Mouse (Mus musculus): ENCODE measurements around the gene Napa.

Gene Napa

DNA sequence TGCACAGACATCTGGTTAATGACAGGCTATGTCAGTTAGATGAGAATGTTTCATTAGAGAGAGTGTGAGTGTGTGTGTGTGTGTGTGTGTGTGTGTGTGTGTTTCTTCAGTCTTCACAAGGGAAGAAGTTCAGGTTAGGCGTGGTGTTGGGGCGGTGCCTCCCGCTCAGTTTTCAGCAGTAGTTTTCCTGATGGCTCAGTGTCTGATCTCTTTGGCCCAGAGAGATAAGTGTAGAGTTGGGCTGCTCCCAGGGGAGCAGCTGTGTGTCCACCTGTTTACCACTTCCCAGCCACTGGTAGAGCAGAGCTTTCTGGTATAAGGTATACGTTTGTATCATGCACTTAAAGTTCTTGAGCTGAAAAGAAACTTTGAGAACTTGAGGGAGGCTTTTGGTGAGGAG, 1.6 kb downstream of the Napa start:
- DNase-seq (ENCODE audit: low spot score): peak; percentile 66

DNA sequence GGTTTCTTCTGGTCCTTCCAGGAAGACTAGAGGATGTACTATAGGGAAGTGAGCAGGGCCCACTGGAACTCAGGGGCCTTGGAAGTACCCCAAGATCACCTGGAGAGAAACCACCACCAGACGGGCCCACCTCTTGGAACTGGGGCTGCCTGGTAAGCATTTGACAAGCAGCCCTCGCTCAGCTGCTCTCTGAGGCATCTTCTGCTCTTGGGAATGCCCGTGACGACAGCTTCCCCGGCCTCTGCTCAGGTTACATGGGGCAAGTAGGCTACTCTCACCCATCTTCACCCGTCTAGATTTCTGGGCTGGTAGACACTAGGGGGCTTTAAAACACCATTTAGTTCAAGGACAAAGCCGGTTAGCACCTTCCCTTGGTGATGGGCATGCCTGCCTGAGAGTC, 2.8 kb downstream of the Napa start:
- no peak for DNase-seq (ENCODE audit: low spot score)

DNA sequence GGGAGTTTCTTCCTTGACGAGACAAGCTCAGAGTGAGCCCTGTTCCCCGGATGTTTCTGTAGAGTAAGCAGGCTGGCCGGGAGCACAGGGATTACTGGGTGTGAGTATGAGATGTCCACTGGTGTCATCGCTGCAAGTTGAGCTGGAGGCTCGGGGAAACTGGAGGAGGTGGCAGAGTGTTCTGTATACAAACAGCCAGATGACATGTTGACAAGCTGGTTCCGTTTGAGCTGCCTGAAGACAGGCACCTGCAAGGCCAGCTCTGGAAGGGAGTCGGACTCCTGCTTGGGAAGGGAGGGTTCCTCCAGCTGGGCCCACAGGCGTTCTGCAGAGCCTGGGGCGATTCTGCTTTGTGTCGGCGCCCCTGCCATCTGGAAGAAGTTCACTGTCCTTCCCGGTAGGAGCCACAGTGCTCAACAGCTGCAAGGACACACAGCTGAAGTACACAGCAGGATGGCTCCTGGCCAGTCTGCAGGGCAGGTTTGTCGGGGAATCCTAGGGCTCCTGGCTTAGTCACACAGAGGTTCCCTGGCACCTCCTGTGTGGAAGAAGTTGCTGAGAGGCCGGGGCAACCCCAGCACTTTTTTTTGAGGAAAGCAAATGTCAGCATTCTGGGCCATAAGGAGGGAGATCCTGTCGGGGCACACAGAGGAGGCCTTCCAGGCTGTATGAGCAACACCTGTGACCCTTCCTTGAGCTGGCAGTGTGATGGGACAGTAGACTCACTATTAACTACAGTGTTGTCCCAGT, 3.6 kb downstream of the Napa start:
- DNase-seq (ENCODE audit: low spot score): no peak

DNA sequence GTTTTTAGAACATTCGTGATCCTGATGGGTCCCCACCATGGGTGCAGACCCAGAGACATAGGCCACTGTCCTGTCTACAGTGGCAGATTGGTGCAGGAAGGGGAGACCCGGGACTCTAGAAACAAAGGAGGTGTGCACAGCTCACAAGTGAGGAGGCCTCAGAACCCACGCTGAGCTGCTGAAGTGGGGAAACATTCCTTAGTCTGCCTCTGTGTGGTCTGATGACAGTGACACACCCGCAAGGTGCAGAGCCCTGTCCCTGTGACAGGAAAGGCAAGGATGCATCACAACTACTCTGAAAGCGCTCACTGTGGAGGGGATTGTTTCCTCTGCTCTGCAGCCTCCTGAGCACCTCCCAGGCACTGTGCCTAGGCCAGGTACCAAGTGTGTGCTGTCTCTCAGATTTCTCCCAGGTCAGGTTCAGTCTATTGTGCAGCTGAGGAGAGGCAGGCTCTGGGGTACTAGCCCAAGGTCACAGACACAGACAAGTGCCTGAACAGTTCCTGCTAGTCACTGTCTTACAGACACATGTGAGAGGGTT, 4.5 kb downstream of the Napa start:
- no peak for DNase-seq (ENCODE audit: low spot score)

DNA sequence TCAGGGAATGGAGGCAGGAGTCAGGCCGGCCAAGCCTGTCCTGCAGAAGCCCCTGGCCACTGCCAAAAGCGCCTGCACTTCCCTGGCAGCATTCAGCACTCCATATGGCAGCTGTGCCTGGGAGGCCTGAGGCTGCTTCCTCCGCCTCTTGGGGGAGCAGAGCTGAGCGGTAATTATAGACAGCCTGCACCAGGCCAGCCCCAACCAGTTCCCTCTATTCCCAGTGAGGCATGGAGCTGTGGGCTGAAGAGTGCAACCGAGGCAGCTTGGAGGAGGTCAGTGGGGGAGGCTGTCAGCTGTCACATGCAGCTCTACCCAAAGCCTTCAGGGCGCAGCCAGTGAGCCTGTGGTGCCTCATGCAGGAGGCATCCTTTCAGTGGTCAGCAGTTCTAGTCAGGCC, 5.5 kb downstream of the Napa start:
- no peak for DNase-seq (ENCODE audit: low spot score)

DNA sequence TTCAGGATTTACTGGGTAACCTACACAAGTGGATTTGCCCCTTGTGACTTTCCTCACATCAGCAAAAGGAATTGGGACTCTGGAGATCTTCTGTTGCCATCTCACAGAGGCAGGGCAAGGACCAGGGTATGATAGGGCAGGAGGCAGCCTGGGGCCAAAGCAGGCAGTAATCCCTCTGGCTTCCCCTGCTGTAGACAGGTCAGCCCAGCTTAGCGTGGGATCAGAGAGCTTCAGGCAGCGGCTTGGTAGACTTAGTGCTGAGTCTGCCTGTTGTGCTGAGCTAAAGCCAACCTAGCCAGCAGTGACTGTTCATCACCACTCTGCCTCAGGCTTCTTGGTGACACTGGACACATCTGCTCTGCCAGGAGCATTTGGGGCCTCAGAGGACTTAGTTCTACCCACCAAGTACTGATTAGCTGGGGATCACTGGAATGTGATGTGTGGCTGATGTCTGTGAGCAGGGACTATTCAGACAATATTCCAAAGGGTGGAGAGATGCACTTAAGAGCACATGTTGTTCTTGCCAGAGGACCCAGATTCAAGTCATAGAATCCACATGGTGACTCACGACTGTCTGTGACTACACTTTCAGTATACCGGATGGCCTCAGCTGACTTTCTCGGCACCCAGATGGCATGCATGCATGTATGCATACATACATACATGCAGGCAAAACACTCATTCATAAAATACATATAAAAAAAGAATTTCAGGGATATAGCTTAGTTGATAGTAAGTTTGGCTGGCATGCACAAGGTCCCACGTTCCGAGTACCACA, 6.5 kb downstream of the Napa start:
- DNase-seq (ENCODE audit: low spot score): no peak

DNA sequence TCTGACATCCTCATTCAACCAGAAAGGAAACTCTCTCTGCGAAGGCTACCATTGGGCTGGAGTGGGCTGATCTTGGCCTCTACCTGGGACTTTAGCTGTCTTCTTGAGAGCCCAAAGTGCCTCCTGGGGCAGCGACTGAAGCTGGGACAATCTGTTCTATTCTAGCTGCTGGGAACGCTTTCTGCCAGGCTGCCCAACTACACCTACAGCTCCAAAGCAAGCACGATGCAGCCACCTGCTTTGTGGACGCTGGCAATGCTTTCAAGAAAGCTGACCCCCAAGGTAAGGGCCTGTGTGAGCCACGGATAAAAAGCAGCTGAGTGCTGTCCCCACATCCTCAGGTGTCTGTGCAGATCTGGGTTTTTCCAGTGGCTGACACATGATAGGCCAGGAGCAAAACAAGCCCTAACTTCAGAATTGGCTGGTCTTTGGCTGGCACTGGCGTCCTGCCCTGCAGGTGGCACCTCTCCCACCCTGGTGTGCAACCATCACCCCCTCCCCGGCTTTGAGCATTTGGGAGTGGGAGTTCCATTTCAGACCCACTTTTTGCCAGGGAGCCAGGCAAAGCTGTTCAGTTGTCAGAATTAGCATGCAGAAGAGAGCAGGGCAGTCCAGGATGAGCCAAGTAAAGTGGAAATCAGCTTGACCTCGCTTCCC, 10.8 kb downstream of the Napa start:
- no peak for DNase-seq (ENCODE audit: low spot score)

DNA sequence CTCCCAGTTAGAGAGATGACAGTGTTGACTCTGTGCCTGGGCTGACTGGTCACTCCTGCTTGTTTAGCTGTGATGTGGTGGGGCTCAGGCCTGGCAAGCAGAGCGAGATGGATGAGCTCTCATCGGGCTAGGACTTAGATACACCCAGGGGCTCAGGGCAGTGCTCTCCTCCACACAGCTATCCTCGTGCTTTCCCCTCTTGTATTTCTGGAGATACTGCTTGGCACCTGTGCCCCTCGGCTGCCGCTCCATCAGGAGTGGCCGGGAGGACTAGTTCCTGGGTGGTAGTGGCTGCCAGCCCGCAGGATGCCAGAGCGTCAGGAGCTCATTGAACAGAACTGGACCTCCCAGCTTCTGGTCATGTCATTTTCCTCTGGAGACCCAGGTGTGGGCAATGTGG, 11.9 kb downstream of the Napa start:
- DNase-seq (ENCODE audit: low spot score): no peak

DNA sequence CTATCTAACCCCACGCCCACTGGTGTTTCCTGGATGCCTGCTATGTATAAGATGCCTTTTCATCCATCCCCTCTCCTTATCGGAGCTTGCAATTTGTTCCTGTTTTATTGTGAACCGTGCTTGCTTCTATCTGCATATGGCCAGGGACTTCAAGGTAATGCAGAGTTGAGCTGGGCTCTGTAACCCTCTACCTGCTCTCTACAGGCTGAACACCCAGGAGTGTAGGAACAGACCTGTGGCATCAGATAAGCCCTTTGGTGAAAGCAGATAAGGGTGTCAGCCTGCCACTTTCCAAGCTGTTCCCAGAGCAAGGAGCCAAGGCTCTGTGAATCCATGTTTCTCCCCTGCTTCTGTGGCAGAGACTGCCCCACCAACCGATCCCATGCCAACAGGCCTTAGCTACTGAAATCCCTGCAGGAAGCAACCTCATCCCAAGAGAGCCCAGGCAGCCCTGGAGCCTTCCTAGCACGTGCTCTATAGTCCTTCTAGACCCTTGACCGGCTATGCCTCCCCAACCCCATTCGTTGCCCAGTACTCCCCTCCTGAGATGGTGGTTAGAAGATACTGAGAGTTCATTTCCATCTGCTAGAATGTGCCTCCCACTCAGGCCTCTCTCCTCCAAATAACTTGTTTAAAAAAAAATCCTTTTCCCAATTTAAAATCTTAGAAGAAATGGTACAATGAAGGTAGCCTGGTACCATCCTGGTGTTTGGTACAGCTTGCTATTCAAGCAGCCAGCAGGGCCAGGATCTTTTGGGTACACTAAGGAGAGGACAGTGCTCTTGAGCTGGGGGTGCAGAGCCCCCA, 13.2 kb downstream of the Napa start:
- no peak for DNase-seq (ENCODE audit: low spot score)

DNA sequence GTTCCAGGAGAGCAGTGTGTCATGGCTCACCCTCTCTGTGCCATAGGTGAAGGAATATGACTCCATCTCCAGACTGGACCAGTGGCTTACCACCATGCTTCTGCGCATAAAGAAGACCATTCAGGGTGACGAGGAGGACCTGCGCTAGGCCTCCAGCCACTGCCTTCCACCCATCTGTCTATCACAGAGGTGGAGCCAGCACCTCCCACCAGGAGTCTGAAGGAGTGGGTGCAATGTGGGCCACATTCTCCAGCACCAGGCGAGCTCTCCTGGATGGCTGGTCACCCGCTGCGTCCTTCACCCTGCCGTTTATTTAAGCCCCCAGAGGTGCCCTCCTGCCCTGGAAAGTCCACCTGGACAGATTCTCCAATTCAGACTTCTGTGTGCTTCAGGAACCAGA, 18.2 kb downstream of the Napa start:
- no peak for DNase-seq (ENCODE audit: low spot score)

DNA sequence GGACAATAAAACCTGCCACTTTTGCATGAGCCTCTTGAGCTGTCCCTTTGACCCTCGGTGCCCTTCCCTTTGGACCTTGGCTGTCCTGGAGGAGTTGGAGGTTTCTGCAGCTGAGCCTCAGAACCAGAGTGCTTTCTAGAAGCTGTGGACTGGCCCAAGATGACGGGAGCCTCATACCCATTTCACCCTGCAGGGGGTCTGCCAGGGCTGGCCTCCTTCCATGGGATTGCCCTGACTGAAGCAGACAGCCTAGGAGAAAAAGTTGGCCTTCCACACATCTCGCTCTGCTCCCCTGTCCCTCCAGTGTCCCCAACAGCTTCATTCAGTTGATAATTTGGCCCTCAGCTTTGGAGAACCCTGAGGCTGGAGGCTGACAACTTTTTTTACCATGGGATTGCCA, 18.8 kb downstream of the Napa start:
- no peak for DNase-seq (ENCODE audit: low spot score)

DNA sequence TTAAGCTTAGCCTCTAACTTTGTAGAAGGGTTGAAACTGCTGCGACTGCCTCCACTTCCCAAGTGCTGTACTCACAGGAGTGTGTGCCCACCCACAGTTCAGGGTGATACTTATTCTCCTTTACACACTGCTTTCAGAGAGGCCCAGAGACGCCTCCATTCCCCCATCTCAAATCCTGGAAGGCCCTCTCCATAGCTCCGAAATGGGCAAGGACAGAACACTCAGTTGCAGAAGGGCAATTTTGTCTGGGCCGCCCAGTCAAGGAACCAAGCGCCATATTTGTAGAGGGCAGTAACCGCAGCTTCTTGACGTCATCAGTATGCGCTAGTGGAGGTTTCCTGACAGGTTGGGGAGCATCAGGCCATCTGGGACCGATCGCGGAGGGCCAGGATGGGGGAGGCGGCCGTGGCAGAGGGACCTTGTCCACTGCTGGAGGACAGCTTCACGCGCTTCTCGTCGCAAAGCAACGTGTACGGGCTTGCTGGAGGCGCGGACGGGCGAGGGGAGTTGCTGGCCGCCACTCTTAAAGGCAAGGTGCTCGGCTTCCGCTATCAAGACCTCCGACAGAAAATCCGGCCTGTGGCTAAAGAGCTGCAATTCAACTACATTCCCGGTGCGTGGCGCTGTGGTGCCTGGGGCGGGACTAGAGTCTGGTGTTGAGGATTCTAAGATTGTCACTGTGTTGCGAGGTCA, 21.5 kb downstream of the Napa start, which contains the start of gene Kptn:
Gene Kptn (plus strand): TSS at position 327 of the 693 bp plus-strand sequence.
- DNase-seq (ENCODE audit: low spot score): peak; percentile 92

DNA sequence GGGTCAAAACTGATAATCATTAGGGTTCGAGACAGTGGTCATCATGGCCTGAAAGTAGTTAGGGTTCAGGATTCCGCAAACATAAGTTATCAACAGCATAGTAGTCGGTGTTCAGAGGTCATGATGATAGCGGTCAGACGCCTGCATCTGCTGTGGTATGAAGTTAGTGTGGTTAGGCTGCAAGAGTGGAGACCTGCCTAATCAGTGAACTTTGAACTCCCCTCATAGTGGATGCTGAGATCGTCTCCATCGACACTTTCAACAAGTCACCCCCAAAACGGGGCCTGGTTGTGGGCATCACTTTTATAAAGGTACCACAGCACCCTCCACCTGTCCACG, 22.0 kb downstream of the Napa start:
- DNase-seq (ENCODE audit: low spot score): no peak

DNA sequence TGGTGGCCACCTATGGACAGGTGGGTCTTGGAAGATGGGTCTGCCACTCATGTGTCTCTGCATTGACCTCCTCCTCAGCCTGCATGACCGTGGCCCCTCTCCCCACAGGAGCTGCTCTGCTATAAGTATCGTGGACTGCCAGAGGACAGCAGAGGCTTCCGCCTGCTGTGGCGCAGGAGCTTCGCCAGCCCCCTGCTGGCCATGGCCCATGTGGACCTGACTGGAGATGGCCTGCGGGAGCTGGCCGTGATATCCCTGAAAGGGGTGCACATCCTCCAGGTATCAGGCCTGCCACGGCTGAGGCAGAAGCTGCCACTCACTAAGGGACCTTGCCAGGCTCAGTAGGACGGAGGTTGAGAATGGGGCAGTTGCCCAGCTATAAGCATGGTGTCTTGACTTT, 27.6 kb downstream of the Napa start:
- no peak for DNase-seq (ENCODE audit: low spot score)

DNA sequence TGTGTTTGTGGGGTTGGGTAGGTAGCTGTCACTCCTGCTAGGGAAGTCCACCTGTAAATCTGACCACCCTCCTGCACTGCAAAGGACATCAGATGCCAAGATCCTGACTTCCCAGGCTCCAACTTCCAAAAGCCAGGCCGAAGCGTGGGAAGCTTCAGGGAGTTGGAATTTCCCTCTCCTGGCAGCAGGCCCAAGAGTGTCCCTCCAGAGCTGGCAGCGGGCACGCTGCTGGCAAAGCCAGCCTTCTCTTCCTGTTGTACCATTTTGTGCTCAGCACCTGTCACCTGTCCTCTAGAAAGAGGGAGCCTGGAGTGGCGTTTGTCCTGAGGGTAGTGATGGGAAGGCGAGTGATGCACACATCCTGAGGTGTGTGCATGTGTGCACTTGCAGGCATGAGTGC, 30.1 kb downstream of the Napa start:
- DNase-seq (ENCODE audit: low spot score): no peak

DNA sequence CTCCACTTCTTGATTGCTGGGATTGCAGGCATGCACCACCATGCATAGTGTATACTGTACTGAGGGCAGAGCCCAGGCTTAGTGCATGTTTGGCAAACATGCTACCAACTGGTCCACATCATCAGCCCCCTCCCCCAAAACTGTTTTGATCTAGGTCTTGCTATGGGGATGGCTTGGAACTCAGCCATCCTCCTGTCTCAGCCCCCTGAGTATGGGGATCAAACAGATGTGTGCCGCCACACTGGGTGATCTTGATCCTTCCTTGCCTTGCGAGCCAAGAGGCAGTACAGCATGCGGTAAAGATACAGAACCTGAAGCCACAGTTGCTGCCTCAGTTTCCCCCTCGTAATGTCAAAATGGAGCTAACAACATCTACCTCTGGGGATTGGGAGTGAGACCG, 30.6 kb downstream of the Napa start:
- DNase-seq (ENCODE audit: low spot score): no peak

DNA sequence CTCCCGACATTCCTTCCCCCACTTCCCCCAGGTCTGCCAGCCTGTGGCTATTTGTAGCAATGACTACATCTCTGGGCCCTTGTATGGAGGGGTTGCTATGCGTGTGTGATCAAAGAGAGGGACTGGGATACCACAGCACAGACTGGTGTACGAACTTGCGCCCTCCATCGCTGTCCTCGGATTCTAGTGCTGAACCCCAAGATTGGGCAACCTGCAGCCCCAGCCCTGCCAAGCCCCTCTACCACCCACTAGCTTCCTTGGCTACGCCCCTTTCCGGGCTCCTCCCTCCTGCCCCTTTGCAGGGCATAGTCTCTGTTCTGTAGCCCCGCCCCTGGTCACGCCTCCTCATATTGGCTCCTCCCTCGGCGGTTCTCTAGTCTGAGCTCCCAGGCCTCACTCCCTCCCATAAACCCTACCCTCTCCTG, 31.2 kb downstream of the Napa start, which contains the start of gene Slc8a2:
Gene Slc8a2 (plus strand): TSS at position 406 of the 425 bp plus-strand sequence.
- DNase-seq (ENCODE audit: low spot score): peak; percentile 43

DNA sequence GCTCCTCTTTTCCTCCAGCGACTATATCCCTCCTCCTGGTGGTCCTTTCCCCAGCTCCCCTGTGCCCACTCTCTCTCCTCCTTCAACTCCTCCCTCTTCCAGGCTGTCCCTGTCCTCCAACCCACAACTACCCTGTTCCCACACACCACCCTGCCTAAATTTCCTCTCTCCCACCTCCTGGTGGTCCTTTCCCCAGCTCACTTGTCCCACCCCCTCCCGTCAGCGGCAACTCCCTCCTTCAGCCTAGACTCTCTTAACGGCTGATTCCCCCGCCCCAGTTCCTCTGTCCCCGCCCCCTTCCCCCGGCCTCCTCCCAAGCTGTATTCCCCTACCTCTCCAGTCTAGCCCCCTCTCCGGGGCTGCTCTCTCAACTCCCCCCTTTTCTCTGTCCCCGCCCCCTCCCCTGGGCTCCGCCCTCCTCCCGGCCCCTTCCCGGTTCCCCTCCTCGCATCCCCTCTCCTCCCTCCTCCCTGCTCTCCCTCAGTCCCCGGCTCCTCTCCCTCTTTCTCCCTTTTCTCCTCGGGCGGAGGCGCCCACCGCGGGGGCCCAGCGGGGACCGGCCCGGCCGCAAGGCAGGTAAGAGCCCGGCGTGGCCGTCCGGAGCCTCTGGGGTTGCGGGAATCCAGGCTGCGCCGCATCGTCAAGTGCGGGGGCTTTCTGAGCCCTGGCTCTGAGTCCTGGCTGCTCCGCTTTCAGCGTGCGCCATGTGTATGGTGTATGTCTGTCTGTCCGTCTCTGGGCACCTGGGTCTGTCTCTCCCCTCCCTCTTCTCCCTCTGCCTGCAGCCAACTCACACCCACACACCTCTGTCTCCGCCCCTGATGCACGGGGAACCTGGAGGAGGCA, 31.8 kb downstream of the Napa start:
- DNase-seq (ENCODE audit: low spot score): no peak

DNA sequence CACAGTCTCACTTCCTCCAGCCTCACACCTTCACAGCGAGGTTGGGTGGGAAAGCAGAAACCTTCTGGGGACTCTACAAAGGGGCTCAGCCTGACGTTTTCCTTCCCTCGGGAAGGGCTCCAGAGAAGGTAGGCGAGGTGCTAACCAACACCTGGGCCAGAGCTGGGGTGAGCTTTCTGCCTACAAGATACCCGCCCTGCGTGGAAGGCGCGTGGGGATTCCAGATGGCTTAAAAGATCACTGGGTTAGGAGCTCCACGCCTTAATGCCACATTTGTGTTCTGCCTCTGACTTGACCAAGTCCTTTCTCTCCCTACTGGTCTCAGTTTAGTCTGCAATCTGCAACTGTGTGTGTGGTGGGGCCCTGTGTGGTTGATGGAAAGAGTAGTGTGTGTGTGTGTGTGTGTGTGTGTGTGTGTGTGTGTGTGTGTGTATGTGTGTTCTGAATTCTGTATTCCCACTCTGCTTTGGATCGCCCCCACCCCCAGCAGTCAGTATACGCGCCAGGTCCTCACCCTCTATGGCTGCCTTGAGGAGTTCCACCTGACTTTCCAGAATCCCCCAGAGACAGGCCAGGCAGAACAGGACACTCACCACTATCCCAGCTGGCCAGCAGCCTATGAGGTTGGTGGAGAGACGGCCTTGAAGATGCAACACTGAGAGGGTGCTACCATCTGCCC, 32.8 kb downstream of the Napa start:
- no peak for DNase-seq (ENCODE audit: low spot score)

DNA sequence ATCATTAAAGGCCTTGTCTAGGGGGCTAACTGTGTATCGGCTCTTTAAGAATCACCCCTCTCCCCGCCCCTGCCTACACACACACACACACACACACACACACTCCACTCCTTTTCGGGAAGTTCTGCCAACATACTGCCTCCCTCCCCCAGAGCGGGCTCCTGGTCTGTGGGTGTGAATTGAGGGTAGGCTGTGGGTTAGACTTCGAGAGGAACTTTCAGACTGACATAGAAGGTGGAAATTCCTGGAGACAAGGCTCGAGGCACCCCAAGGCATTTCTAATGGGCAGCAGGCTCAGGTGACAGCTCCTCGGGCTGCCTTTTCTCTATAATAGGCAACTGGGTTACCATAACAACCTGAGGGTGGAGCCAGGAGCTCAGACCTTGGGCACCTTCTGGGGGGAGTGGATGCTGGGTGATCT, 33.9 kb downstream of the Napa start:
- no peak for DNase-seq (ENCODE audit: low spot score)
